Mouse (Mus musculus): ENCODE results near the gene Tha1.

Gene Tha1

DNA sequence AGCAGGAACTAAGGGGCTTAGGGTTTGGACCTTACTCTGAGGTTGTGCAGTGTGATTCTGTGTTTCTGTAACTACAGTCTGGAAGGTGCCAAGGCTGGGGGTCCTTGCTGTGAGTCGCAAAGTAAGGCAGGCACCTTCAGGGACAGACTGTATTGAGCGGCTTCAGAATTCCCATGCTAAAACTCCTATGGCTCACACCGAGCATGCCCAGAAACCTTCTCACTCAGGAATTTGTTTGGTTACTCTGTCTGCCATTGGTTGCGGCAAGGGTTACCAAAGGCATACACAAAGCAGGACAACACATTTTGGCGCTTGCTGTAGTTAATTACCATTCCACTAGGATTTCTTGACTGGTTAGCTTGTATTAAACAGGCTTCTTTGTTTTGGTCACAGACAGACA lies 47.1 kb downstream of the Tha1 start:
- no peak for DNase-seq (ENCODE audit: low read depth in 2 of 2, low spot score in 2 of 2)

GRCm38 (mm10) chr11:117825333-117826101 lies 47.8 kb downstream of the Tha1 start, which contains the start of the genes Afmid and Tk1:
TSS of gene Afmid (plus strand) at chr11:117825924.
TSS of gene Tk1 (minus strand) at chr11:117826092.
- DNase-seq (ENCODE audit: low read depth in 2 of 2, low spot score in 2 of 2): no peak

- DNase-seq (ENCODE audit: low read depth in 2 of 2, low spot score in 2 of 2): peak; percentile 72 to 83
These were observed 49.0 kb downstream of the Tha1 start for GRCm38 (mm10) chr11:117824060-117824969.

DNA sequence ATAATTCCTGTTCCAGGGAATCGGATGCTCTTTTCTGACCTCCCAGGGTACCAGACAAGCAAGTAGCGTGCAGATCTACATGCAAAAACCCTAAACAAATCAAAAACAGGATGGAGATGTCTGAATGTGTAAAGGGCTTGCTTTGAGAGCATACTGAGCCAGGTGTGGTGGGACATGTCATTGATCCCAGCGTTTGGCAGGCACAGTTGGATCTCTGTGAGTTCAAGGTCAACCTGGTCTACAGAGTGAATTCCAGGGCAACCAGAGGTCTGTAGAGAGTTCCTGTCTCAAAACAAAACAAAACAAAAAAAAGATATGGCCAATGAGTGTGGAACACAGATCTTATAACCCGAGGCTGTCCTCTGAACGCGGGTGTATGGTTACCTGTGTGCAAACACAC lies 49.9 kb downstream of the Tha1 start:
- no peak for DNase-seq (ENCODE audit: low read depth in 2 of 2, low spot score in 2 of 2)

- DNase-seq (ENCODE audit: low read depth in 2 of 2, low spot score in 2 of 2): no peak
These were observed 50.5 kb downstream of the Tha1 start for GRCm38 (mm10) chr11:117822728-117823241.

GRCm38 (mm10) chr11:117821868-117822267 lies 51.4 kb downstream of the Tha1 start:
- DNase-seq (ENCODE audit: low read depth in 2 of 2, low spot score in 2 of 2): no peak

DNA sequence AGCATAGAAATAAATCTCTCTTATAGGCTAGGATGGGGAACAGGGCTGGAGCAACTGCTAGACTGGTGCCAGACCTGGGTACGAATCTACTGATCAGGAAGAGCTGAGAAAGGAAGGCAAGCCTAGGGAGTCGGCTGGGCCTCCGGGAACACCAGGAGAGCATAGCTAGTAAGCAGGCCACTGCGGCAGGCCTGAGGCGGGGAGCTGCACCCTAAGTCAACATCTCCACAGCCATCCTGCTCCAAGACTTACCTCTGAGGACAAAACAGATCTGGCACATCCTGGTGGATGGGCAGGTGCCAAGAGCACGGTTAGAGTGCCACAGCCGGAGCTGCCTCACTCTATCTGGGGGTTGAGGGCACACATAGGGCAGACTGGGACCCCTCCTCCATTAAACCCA lies 53.1 kb downstream of the Tha1 start:
- DNase-seq (ENCODE audit: low read depth in 2 of 2, low spot score in 2 of 2): no peak

GRCm38 (mm10) chr11:117819095-117819494 lies 54.2 kb downstream of the Tha1 start:
- DNase-seq (ENCODE audit: low read depth in 2 of 2, low spot score in 2 of 2): no peak
